Mouse (Mus musculus): ENCODE measurements around the gene Olfr435. TPM values are rescaled to one million over a fixed set of nuclear protein-coding genes. Genes with fewer than 3 reads are reported as not detected.
"Not testable (repeated sequence)": the region's sequence is repeated elsewhere in the genome, so short reads cannot be mapped to it uniquely, and the experiment has no call there.

Gene Olfr435
- polyA plus RNA-seq, 1 experiment from 2014 or later: not detected

- H3K9me3 ChIP-seq (ENCODE audit: low read length): no peaks in the 10 kb centered on the region
- H3K4me1 ChIP-seq (ENCODE audit: insufficient read depth): no peaks in the 10 kb centered on the region
- no peaks in the 10 kb centered on the region for H3K27me3 ChIP-seq (ENCODE audit: insufficient read depth, low read length)
- no peak overlapping the region for H3K27ac ChIP-seq (ENCODE audit: low read depth)
- H3K36me3 ChIP-seq (replicated peaks; ENCODE audit: insufficient read depth, low read length): no peaks in the 10 kb centered on the region
- H3K4me2 ChIP-seq (ENCODE audit: low read depth, low read length): no peak overlapping the region
- ATAC-seq (no peak), DNase-seq (no peak)
- no peak overlapping the region for H3K4me3 ChIP-seq (ENCODE audit: low read depth, low read length)
- TF ChIP-seq CTCF (IDR thresholded peaks at IDR 0.05; ENCODE audit: low read depth) (no peak), EP300 (IDR thresholded peaks at IDR 0.05; ENCODE audit: low read depth) (no peak)
- H3K9ac ChIP-seq (replicated peaks): no peak overlapping the region
- 62% methylated on average over 6 of the region's 6 CpGs for WGBS (ENCODE audit: insufficient replicate concordance)
These were observed 18.1 kb upstream of the Olfr435 start for GRCm38 (mm10) chr6:43178584-43179501.

- WGBS (ENCODE audit: insufficient replicate concordance): 77% methylated on average over 3 of the region's 3 CpGs
- DNase-seq (no peak), ATAC-seq (no peak)
- H3K9me3 ChIP-seq (ENCODE audit: low read length): no peaks in the 10 kb centered on the region
- H3K27ac ChIP-seq (ENCODE audit: low read depth): no peak overlapping the region
- no peak overlapping the region for H3K4me2 ChIP-seq (ENCODE audit: low read depth, low read length)
- no peaks in the 10 kb centered on the region for H3K36me3 ChIP-seq (replicated peaks; ENCODE audit: insufficient read depth, low read length)
- H3K27me3 ChIP-seq (ENCODE audit: insufficient read depth, low read length): no peaks in the 10 kb centered on the region
- H3K9ac ChIP-seq (replicated peaks): no peak overlapping the region
- TF ChIP-seq EP300 (IDR thresholded peaks at IDR 0.05; ENCODE audit: low read depth) (no peak), CTCF (IDR thresholded peaks at IDR 0.05; ENCODE audit: low read depth) (no peak)
- H3K4me3 ChIP-seq (ENCODE audit: low read depth, low read length): no peak overlapping the region
- no peaks in the 10 kb centered on the region for H3K4me1 ChIP-seq (ENCODE audit: insufficient read depth)
These were observed 6.0 kb upstream of the Olfr435 start for GRCm38 (mm10) chr6:43190986-43191385.

GRCm38 (mm10) chr6:43198094-43198493, 1.1 kb downstream of the Olfr435 start:
- H3K4me3 ChIP-seq (ENCODE audit: low read depth, low read length): no peak overlapping the region
- no peak overlapping the region for H3K27ac ChIP-seq (ENCODE audit: low read depth)
- H3K27me3 ChIP-seq (ENCODE audit: insufficient read depth, low read length): no peaks in the 10 kb centered on the region
- 44% methylated on average over 3 of the region's 3 CpGs for WGBS (ENCODE audit: insufficient replicate concordance)
- H3K4me2 ChIP-seq (ENCODE audit: low read depth, low read length): no peak overlapping the region
- DNase-seq (no peak), ATAC-seq (no peak)
- no peaks in the 10 kb centered on the region for H3K4me1 ChIP-seq (ENCODE audit: insufficient read depth)
- TF ChIP-seq CTCF (IDR thresholded peaks at IDR 0.05; ENCODE audit: low read depth): no peak
- no peak for TF ChIP-seq EP300 (IDR thresholded peaks at IDR 0.05; ENCODE audit: low read depth)
- no peaks in the 10 kb centered on the region for H3K9me3 ChIP-seq (ENCODE audit: low read length)
- H3K9ac ChIP-seq (replicated peaks): no peak overlapping the region
- no peaks in the 10 kb centered on the region for H3K36me3 ChIP-seq (replicated peaks; ENCODE audit: insufficient read depth, low read length)

- DNase-seq (no peak), ATAC-seq (no peak)
- H3K27ac ChIP-seq (ENCODE audit: low read depth): no peak overlapping the region
- H3K9me3 ChIP-seq (ENCODE audit: low read length): no peaks in the 10 kb centered on the region
- no peaks in the 10 kb centered on the region for H3K4me1 ChIP-seq (ENCODE audit: insufficient read depth)
- H3K9ac ChIP-seq (replicated peaks): no peak overlapping the region
- no peak for TF ChIP-seq CTCF (IDR thresholded peaks at IDR 0.05; ENCODE audit: low read depth)
- no peak for TF ChIP-seq EP300 (IDR thresholded peaks at IDR 0.05; ENCODE audit: low read depth)
- no peaks in the 10 kb centered on the region for H3K27me3 ChIP-seq (ENCODE audit: insufficient read depth, low read length)
- no peak overlapping the region for H3K4me3 ChIP-seq (ENCODE audit: low read depth, low read length)
- H3K4me2 ChIP-seq (ENCODE audit: low read depth, low read length): no peak overlapping the region
- no peaks in the 10 kb centered on the region for H3K36me3 ChIP-seq (replicated peaks; ENCODE audit: insufficient read depth, low read length)
These were observed 5.8 kb downstream of the Olfr435 start for GRCm38 (mm10) chr6:43202786-43203185.

- Histone ChIP-seq H3K27ac (ENCODE audit: low read depth) (no peak overlapping the region), H3K27me3 (ENCODE audit: insufficient read depth, low read length) (no peaks in the 10 kb centered on the region), H3K9me3 (ENCODE audit: low read length) (no peaks in the 10 kb centered on the region), H3K9ac (replicated peaks) (no peak overlapping the region), H3K4me1 (ENCODE audit: insufficient read depth) (no peaks in the 10 kb centered on the region), H3K4me2 (ENCODE audit: low read depth, low read length) (no peak overlapping the region), H3K36me3 (replicated peaks; ENCODE audit: insufficient read depth, low read length) (no peaks in the 10 kb centered on the region), H3K4me3 (ENCODE audit: low read depth, low read length) (no peak overlapping the region)
- TF ChIP-seq EP300 (IDR thresholded peaks at IDR 0.05; ENCODE audit: low read depth) (no peak), CTCF (IDR thresholded peaks at IDR 0.05; ENCODE audit: low read depth) (no peak)
- 29% methylated on average over 2 of the region's 2 CpGs for WGBS (ENCODE audit: insufficient replicate concordance)
- DNase-seq (no peak), ATAC-seq (no peak)
These were observed 8.4 kb downstream of the Olfr435 start for GRCm38 (mm10) chr6:43205355-43205754.

GRCm38 (mm10) chr6:43212873-43213272, 15.9 kb downstream of the Olfr435 start, which contains the start of gene Olfr434:
Gene Olfr434 (plus strand): TSS chr6:43213021.
- H3K9me3 ChIP-seq (ENCODE audit: low read length); H3K4me2 ChIP-seq (ENCODE audit: low read depth, low read length); DNase-seq; H3K4me1 ChIP-seq (ENCODE audit: insufficient read depth); H3K36me3 ChIP-seq (replicated peaks; ENCODE audit: insufficient read depth, low read length); ATAC-seq; H3K27ac ChIP-seq (ENCODE audit: low read depth); H3K27me3 ChIP-seq (ENCODE audit: insufficient read depth, low read length); H3K4me3 ChIP-seq (ENCODE audit: low read depth, low read length); H3K9ac ChIP-seq (replicated peaks): not testable (repeated sequence)

- H3K9ac ChIP-seq (replicated peaks); H3K4me2 ChIP-seq (ENCODE audit: low read depth, low read length); H3K9me3 ChIP-seq (ENCODE audit: low read length); H3K36me3 ChIP-seq (replicated peaks; ENCODE audit: insufficient read depth, low read length); ATAC-seq; H3K27me3 ChIP-seq (ENCODE audit: insufficient read depth, low read length); H3K4me1 ChIP-seq (ENCODE audit: insufficient read depth); DNase-seq; H3K4me3 ChIP-seq (ENCODE audit: low read depth, low read length); H3K27ac ChIP-seq (ENCODE audit: low read depth): not testable (repeated sequence)
- 58% methylated on average over 1 of the region's 1 CpGs for WGBS (ENCODE audit: insufficient replicate concordance)
These were observed 34.3 kb downstream of the Olfr435 start, which contains the start of gene Olfr47 for GRCm38 (mm10) chr6:43231255-43231654. Gene Olfr47 (plus strand): TSS chr6:43231529.
